Comparison of ENCODE assay signal across 12 mouse cellular contexts in genomic region chr7:110893943-110894610, GRCm38 (mm10). TPM values are rescaled to one million over a fixed set of nuclear protein-coding genes. Genes with fewer than 3 reads are reported as not detected.
DNase-seq lines count a peak whose midpoint lies in the region; ATAC-seq and TF ChIP-seq lines count a peak whose summit lies in the region.
"Had no signal": no experiment of that assay in that cellular context is flagged by ENCODE, and none has a peak within 500 bp of the region (broad histone marks: within the 10 kb centered on the region; RNA-seq: fewer than 3 reads in every experiment).

No protein-coding gene starts in this region.

- no peak overlapping the region for H3K4me3 ChIP-seq in hindbrain, postnatal 0 days (ENCODE audit: low read length)
- no peak overlapping the region for H3K4me3 ChIP-seq in hindbrain, embryonic 11.5 days (ENCODE audit: low read depth, low read length)
- no peak overlapping the region for H3K4me3 ChIP-seq in heart, postnatal 0 days (ENCODE audit: low read depth, low read length)
- no peak overlapping the region for H3K4me3 ChIP-seq in liver, embryonic 16.5 days (ENCODE audit: low read depth, low read length)
- no peak overlapping the region for H3K4me3 ChIP-seq in small intestine, adult 2 months (ENCODE audit: low read depth, low read length)
- H3K4me3 ChIP-seq: limb, embryonic 12.5 days had no signal

- no peak overlapping the region for H3K4me2 ChIP-seq in hindbrain, postnatal 0 days (ENCODE audit: low read depth, low read length)
- H3K4me2 ChIP-seq in hindbrain, embryonic 11.5 days (replicated peaks; ENCODE audit: low read depth, low read length): no peak overlapping the region
- H3K4me2 ChIP-seq in heart, postnatal 0 days (ENCODE audit: low read depth, low read length): no peak overlapping the region
- H3K4me2 ChIP-seq in liver, embryonic 16.5 days (ENCODE audit: low read depth, low read length): no peak overlapping the region; the same call in 1 of the 2 replicates
- H3K4me2 ChIP-seq: limb, embryonic 12.5 days had no signal

- ATAC-seq in hindbrain, postnatal 0 days: no peak
- no peak for ATAC-seq in hindbrain, embryonic 11.5 days (ENCODE audit: low FRiP score)
- peak; percentile 66 for ATAC-seq in heart, postnatal 0 days (ENCODE audit: insufficient read depth, low read depth)
- ATAC-seq in liver, embryonic 16.5 days (ENCODE audit: low read depth): peak; percentile 77
- ATAC-seq: forebrain, postnatal 0 days; hindbrain, embryonic 16.5 days had no signal

- no peak for TF ChIP-seq EP300 in heart, postnatal 0 days (IDR thresholded peaks at IDR 0.05; ENCODE audit: low read depth)

- no peaks in the 10 kb centered on the region for H3K9me3 ChIP-seq in hindbrain, postnatal 0 days (ENCODE audit: low read length)
- H3K9me3 ChIP-seq in hindbrain, embryonic 11.5 days (ENCODE audit: control insufficient read depth, low read length): no peaks in the 10 kb centered on the region
- no peaks in the 10 kb centered on the region for H3K9me3 ChIP-seq in heart, postnatal 0 days (replicated peaks; ENCODE audit: control insufficient read depth, low read length)
- no peaks in the 10 kb centered on the region for H3K9me3 ChIP-seq in liver, embryonic 16.5 days (replicated peaks; ENCODE audit: control insufficient read depth, low read length)
- H3K9me3 ChIP-seq: limb, embryonic 12.5 days had no signal

- H3K36me3 ChIP-seq in hindbrain, postnatal 0 days (ENCODE audit: insufficient read depth, low read length): no peaks in the 10 kb centered on the region
- H3K36me3 ChIP-seq in hindbrain, embryonic 11.5 days (ENCODE audit: control insufficient read depth, insufficient read depth, low read length): no peaks in the 10 kb centered on the region
- H3K36me3 ChIP-seq in heart, postnatal 0 days (replicated peaks; ENCODE audit: control insufficient read depth, insufficient read depth, low read length): no peaks in the 10 kb centered on the region
- H3K36me3 ChIP-seq in liver, embryonic 16.5 days (ENCODE audit: control insufficient read depth, insufficient read depth): no peaks in the 10 kb centered on the region
- no peaks in the 10 kb centered on the region for H3K36me3 ChIP-seq in small intestine, adult 2 months (ENCODE audit: control insufficient read depth, insufficient read depth, low read length)
- H3K36me3 ChIP-seq: limb, embryonic 12.5 days had no signal

- H3K27ac ChIP-seq in hindbrain, postnatal 0 days: no peak overlapping the region
- no peak overlapping the region for H3K27ac ChIP-seq in hindbrain, embryonic 11.5 days (ENCODE audit: low read depth, low read length)
- H3K27ac ChIP-seq in heart, postnatal 0 days (ENCODE audit: low read depth): no peak overlapping the region; the same call in 1 of the 2 replicates
- H3K27ac ChIP-seq in liver, embryonic 16.5 days (ENCODE audit: low read length): peak overlapping the region; percentile 60
- peak overlapping the region; percentile 90 for H3K27ac ChIP-seq in small intestine, adult 2 months (ENCODE audit: insufficient read depth, low read depth, low read length)
- H3K27ac ChIP-seq: limb, embryonic 12.5 days had no signal

- no peaks in the 10 kb centered on the region for H3K27me3 ChIP-seq in hindbrain, postnatal 0 days (ENCODE audit: insufficient read depth, low read length)
- H3K27me3 ChIP-seq in hindbrain, embryonic 11.5 days (ENCODE audit: control insufficient read depth, insufficient read depth, low read length): no peaks in the 10 kb centered on the region
- no peaks in the 10 kb centered on the region for H3K27me3 ChIP-seq in heart, postnatal 0 days (ENCODE audit: control insufficient read depth, insufficient read depth, low read length)
- no peaks in the 10 kb centered on the region for H3K27me3 ChIP-seq in liver, embryonic 16.5 days (ENCODE audit: control insufficient read depth, insufficient read depth, low read depth, low read length)
- H3K27me3 ChIP-seq in small intestine, adult 2 months (ENCODE audit: control insufficient read depth, insufficient read depth, low read length): no peaks in the 10 kb centered on the region
- H3K27me3 ChIP-seq: limb, embryonic 12.5 days had no signal

- no peak for TF ChIP-seq POLR2A in small intestine, adult 2 months (IDR thresholded peaks at IDR 0.05; ENCODE audit: low read depth, low read length)

- 82% methylated on average over 10 of the region's 10 CpGs for WGBS in hindbrain, postnatal 0 days
- 82% methylated on average over 10 of the region's 10 CpGs for WGBS in hindbrain, embryonic 11.5 days
- 49% methylated on average over 10 of the region's 10 CpGs for WGBS in heart, postnatal 0 days
- 44% methylated on average over 10 of the region's 10 CpGs for WGBS in liver, embryonic 16.5 days (ENCODE audit: insufficient replicate concordance)
- WGBS in small intestine, adult 2 months: 12% methylated on average over 10 of the region's 10 CpGs

- DNase-seq in hindbrain, postnatal 0 days (ENCODE audit: low spot score): peak; percentile 4
- no peak for DNase-seq in hindbrain, embryonic 11.5 days (ENCODE audit: low spot score)
- peak; percentile 59 for DNase-seq in heart, postnatal 0 days (ENCODE audit: low spot score)
- DNase-seq in thymus, postnatal 25 days: no peak
- DNase-seq in spleen, postnatal 36 days (ENCODE audit: low spot score in 2 of 2): no peak
- no peak for DNase-seq in right cerebral cortex, postnatal 25 days
- DNase-seq: forebrain, postnatal 0 days; right cerebral cortex, postnatal 4 days had no signal

- H3K4me1 ChIP-seq in hindbrain, postnatal 0 days (ENCODE audit: insufficient read depth, low read length): no peaks in the 10 kb centered on the region
- H3K4me1 ChIP-seq in hindbrain, embryonic 11.5 days (replicated peaks; ENCODE audit: control insufficient read depth, insufficient read depth, low read length): no peaks in the 10 kb centered on the region
- H3K4me1 ChIP-seq in heart, postnatal 0 days (ENCODE audit: control insufficient read depth, insufficient read depth): no peaks in the 10 kb centered on the region
- H3K4me1 ChIP-seq in liver, embryonic 16.5 days (ENCODE audit: control insufficient read depth, low read depth, low read length): peaks cover 13% of the 10 kb centered on the region
- peaks cover 22% of the 10 kb centered on the region; the same call in 1 of the 2 replicates for H3K4me1 ChIP-seq in small intestine, adult 2 months (ENCODE audit: control insufficient read depth, insufficient read depth, insufficient read length, low read length)
- H3K4me1 ChIP-seq: limb, embryonic 12.5 days had no signal

- TF ChIP-seq CTCF in hindbrain, postnatal 0 days (IDR thresholded peaks at IDR 0.05; ENCODE audit: low read depth): no peak
- TF ChIP-seq CTCF in heart, postnatal 0 days (IDR thresholded peaks at IDR 0.05; ENCODE audit: low read depth): no peak
- no peak for TF ChIP-seq CTCF in small intestine, adult 2 months (IDR thresholded peaks at IDR 0.05; ENCODE audit: extremely low read depth, insufficient read length, insufficient replicate concordance, low read depth, low read length)

- no peak overlapping the region for H3K9ac ChIP-seq in hindbrain, postnatal 0 days (replicated peaks; ENCODE audit: low read length)
- no peak overlapping the region for H3K9ac ChIP-seq in hindbrain, embryonic 11.5 days (ENCODE audit: low read depth, low read length)
- H3K9ac ChIP-seq in heart, postnatal 0 days (replicated peaks; ENCODE audit: low read depth, low read length): no peak overlapping the region
- no peak overlapping the region for H3K9ac ChIP-seq in liver, embryonic 16.5 days (ENCODE audit: low read depth, low read length)
- H3K9ac ChIP-seq: forebrain, postnatal 0 days; limb, embryonic 12.5 days had no signal

RNA-seq across cellular contexts. Expression of gene Lyve1, which starts 31.0 kb away (rescaled TPM):
- total RNA-seq in hindbrain, postnatal 0 days (2014; rRNA removed): 9.5 and 9.7 TPM in 2 replicates
- polyA plus RNA-seq in hindbrain, postnatal 0 days (2015; fragmentation: Nextera tagmentation; extraction: Ambion mirVana): 5.2 and 6.3 TPM in 2 replicates
- 2.4 and 2.5 TPM in 2 replicates for polyA plus RNA-seq in hindbrain, embryonic 11.5 days (2014; fragmentation: Nextera tagmentation; extraction: Ambion mirVana)
- 38.9 and 56.7 TPM in 2 replicates for total RNA-seq in heart, postnatal 0 days (2014; rRNA removed; ENCODE audit: low replicate concordance)
- 13.8 and 15.2 TPM in 2 replicates for polyA plus RNA-seq in heart, postnatal 0 days (2015; fragmentation: Nextera tagmentation; extraction: Ambion mirVana)
- 24.3 and 26.4 TPM in 2 replicates for polyA plus RNA-seq in liver, embryonic 16.5 days (2015; fragmentation: Nextera tagmentation; extraction: Ambion mirVana)
- polyA plus RNA-seq in small intestine, adult 2 months (2012; rRNA removed): 3.4 and 8.9 TPM in 2 replicates

RNA-seq across cellular contexts. Expression of gene Rnf141, which starts 49.8 kb away (rescaled TPM):
- 80.4 and 98.8 TPM in 2 replicates for total RNA-seq in hindbrain, postnatal 0 days (2014; rRNA removed)
- polyA plus RNA-seq in hindbrain, postnatal 0 days (2015; fragmentation: Nextera tagmentation; extraction: Ambion mirVana): 35.3 and 36.7 TPM in 2 replicates
- polyA plus RNA-seq in hindbrain, embryonic 11.5 days (2014; fragmentation: Nextera tagmentation; extraction: Ambion mirVana): 28.2 and 29.0 TPM in 2 replicates
- total RNA-seq in heart, postnatal 0 days (2014; rRNA removed; ENCODE audit: low replicate concordance): 59.9 and 144 TPM in 2 replicates
- 22.7 and 26.4 TPM in 2 replicates for polyA plus RNA-seq in heart, postnatal 0 days (2015; fragmentation: Nextera tagmentation; extraction: Ambion mirVana)
- 29.0 and 30.7 TPM in 2 replicates for polyA plus RNA-seq in liver, embryonic 16.5 days (2015; fragmentation: Nextera tagmentation; extraction: Ambion mirVana)
- 7.6 and 21.2 TPM in 2 replicates for polyA plus RNA-seq in small intestine, adult 2 months (2012; rRNA removed)

Comparison
In these comparisons a context has a peak if more than half of its experiments do, and no peak if none do; other contexts are left out.
1. DNase-seq: peak in hindbrain, postnatal 0 days (single experiment) and heart, postnatal 0 days (single experiment); none in hindbrain, embryonic 11.5 days (single experiment), thymus, postnatal 25 days (single experiment), spleen, postnatal 36 days (0 of 2) and right cerebral cortex, postnatal 25 days (single experiment).
2. ATAC-seq: peak in heart, postnatal 0 days (single experiment) and liver, embryonic 16.5 days (single experiment); none in hindbrain, postnatal 0 days (single experiment) and hindbrain, embryonic 11.5 days (single experiment).
3. H3K27ac ChIP-seq: peak in liver, embryonic 16.5 days (single experiment) and small intestine, adult 2 months (single experiment); none in hindbrain, postnatal 0 days (single experiment), hindbrain, embryonic 11.5 days (single experiment) and heart, postnatal 0 days (single experiment).